Mouse (Mus musculus) kidney, adult 9 months (tissue): Measurements from ENCODE around the gene Bag3.
"Not testable (repeated sequence)": the region's sequence is repeated elsewhere in the genome, so short reads cannot be mapped to it uniquely, and the experiment has no call there.

ENCODE experiments used
- DNase-seq: peaks from one replicate; pipeline ENCODE4 v3.0.0; 2022

Gene Bag3

DNA sequence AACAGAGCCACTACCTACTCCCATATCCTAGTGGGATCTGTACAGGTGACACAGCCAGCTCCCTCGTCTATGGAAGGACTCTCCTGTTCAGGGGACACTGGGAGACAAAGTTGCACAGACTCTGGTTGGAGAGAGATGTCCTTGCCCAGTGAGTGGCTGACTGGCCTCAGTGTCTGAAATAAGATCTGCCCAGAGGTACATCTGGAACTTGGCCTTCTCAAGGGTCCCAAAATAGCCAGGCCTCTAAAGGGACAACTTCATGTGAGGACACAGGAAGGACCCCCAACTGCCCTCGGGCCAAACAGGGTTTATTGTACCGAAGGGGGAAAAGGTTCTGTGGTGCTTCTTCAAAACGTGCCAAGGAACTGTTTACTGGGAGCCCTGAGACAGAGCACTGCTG lies 14.8 kb downstream of the Bag3 start:
- no peak for DNase-seq

DNA sequence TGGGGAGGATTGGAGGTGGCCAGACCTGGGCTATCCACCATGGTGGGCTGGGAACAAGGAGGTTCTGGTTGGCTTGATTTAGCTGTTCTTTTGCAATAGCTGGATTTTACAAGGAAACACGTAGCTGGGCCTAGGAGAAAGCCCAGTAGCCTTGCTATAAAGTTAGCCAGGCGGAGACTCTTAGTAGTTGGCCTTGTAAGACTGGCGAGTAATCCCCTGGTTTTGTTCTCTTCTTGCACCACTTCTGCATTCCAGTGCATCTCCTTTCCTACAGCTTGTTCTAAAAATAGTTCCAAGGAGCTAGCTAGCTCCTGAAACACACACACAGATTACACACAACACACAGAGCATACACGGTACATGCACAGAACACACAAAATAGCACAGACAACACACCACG lies 15.4 kb downstream of the Bag3 start:
- DNase-seq, result no peak

DNA sequence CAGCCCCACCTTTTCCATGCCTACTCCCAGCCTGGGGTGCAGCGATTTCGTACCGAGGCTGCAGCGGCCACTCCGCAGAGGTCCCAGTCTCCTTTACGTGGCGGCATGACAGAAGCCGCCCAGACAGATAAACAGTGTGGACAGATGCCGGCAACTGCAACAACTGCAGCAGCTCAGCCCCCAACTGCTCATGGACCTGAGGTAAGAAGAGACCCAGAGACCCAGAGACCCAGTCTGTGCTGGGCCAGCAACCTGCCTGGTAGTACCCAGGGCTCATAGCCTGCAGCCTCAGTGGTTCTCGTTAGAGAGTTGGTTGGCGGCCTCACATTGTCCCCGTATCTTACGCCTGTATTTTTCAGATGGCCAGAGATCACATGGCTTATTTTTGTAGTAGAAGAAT lies 16.7 kb downstream of the Bag3 start:
- no peak for DNase-seq

DNA sequence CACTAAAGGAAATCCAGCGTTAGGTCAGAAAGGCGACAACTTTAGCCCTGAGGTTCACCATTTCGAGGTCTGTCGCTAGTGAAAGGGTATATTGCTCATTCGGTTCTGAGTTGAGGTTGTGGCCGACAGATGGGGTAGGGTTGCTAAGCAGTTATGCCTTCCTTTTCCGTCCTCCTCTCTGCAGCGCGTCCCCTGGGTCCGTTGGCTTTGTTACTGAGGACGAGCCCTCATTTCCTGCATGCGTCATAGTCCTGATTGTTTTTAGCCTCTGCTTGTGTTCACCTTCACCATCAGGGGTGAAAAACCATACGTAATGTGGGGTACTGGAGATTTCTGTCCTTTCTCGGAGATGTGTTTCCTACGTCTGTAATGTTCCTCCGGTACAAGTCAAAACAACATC lies 17.3 kb downstream of the Bag3 start:
- no peak for DNase-seq

DNA sequence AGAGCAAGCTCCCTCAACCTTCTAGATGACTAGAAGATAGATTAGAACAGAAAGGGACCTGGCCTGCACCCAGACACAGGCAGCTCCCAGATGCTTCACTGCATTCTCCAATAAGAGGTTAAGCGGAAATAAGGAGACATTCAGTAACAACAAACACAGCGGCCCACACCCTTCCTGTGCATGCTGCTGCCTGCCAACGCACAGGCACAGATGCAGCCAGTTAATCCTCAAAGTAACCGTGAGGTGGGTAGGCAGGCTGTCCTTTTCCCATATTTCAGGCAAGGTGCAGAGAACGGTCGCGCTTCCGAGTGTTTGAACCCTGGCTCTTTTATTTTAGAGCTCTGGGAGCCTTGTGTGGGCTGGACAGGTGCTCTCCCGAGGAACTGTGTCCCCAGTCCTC lies 17.8 kb downstream of the Bag3 start:
- DNase-seq, result peak; percentile 45

DNA sequence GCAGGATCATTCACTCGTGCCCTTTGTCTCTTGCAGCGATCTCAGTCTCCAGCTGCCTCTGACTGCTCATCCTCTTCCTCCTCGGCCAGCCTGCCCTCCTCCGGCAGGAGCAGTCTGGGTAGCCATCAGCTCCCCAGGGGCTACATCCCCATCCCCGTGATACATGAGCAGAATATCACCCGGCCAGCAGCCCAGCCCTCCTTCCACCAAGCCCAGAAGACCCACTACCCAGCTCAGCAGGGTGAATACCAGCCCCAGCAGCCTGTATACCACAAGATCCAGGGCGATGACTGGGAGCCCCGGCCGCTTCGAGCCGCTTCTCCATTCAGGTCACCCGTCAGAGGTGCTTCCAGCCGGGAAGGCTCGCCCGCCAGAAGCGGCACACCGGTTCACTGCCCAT lies 18.4 kb downstream of the Bag3 start:
- DNase-seq, result no peak

DNA sequence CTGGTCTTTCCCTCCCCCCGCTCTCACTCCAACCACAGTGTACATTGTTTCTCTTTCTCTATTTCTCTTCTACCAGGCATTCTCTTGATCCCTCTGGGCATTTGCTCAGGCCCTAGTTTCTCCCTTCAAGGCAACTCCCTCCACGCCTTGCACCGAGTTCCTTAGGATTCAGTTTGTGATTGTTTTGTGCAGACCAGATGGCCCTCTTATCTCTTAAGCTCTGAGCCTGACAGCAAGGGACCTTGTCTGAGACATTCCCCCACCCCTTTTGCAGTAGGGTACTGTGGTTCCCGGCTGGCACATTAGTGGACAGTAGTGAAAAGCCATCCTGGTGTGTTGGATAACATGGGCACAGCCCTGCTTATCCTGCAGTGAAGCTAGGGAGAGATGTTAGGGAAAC lies 19.1 kb downstream of the Bag3 start:
- no peak for DNase-seq

DNA sequence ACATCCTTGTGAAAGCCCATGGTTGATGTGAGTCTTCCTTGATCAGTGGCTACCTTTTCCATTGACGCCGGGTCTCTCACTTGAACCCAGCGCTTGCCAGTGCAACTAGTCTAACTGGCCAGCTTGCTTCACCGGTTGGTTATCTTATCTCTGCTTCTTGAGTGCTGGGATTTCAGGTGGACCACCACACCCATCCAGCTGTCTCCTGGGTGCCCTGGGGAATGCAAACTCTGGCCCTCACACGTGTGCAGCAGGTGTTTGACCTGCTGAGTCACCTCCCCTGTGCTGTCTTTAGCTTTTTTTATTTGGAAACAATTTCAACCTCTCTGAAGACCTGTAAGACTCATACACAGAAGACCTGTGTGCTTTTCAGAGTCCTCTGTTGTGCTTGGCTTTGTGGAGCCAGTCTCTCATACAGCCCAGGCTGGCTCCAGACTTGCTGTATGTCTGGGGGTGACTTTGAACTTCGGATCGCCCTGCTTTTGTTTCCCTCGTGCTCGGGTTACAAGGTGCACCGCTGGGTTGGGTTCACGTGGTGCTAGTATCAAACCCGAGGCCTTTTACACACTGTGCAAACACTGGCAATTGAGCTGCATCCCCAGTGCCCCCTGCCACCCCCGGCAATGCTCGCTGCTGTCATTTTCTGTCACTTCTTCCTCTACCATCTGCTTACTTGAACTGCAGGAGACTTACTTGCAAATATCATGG lies 19.9 kb downstream of the Bag3 start:
- DNase-seq, result no peak

DNA sequence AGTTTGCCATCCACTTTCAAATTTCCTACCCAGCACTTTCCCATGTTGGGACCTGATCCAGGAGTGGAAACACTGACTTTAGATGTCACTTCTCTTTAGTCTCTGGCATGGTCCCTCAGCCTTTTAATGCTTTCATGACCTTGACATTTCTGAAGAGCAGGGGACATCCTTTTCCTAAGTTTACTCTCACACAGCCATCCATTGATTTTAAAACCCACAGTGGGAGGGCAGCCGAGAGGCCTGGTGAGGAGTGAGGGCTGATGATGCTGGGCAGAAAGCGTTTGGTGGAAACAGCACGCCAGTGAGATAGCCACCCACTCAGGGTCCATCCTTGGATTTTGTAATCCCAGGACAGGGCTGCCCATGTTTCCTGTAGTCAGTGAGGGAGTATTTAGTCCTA lies 20.5 kb downstream of the Bag3 start:
- no peak for DNase-seq

DNA sequence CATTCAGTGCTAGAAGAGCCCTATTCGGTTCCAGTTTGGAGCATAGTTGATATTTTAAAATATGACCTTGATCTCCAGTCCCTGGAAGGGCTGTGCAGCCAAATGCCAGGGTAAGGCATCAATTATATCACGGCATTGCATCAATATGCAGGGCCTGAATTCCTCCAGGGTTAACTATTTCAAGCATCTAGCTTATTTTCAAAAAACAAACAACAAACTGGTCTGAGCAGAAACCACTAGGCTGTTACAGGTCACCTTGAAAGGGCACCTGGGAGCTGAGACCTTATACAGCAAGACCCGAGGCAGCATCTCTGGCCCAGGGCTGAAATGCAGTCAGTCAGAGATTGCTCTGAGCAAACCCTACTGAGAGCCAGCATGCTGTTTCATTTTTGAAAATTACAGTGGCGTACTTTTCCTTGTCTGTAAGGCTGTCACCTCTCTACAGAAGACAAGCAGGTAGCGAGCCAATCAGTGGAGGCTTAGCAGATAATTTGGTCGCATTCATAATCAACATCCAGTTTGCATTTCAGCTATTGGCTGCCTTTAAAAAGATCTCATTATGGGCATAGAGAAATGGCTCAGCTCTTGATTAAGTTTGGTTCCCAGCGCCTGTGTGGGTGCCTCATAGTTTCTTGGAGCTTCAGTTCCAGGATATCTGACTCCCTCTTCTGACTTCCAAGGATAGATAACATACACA lies 21.3 kb downstream of the Bag3 start:
- peak; percentile 41 for DNase-seq

DNA sequence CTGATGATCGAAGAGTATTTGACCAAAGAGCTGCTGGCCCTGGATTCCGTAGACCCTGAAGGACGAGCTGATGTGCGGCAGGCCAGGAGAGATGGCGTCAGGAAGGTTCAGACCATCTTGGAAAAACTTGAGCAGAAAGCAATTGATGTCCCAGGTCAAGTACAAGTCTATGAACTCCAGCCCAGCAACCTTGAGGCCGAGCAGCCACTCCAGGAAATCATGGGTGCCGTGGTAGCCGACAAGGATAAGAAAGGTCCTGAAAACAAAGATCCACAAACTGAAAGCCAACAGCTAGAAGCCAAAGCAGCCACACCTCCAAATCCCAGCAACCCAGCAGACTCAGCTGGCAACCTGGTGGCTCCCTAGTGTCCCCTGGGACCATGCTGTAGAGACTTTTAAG lies 22.6 kb downstream of the Bag3 start:
- no peak for DNase-seq

DNA sequence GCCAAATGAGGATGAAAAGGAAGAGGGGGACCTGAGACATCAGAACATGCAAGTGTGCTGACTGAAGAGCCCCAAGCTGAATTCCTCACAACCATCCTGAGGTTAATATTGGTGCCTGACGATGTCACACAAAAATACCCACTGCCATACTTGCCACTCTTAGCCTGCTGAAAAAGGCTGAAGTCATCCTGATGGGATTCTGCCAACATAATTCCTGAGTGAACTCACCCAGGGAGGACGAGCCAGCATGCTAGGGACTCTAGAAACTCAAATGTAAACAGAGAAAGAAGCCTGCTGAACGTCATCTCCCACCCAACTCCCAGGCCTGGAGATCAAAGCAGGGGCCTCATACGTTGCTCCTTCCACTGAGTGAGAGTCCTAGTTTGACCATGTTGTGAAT lies 25.7 kb downstream of the Bag3 start:
- no peak for DNase-seq

DNA sequence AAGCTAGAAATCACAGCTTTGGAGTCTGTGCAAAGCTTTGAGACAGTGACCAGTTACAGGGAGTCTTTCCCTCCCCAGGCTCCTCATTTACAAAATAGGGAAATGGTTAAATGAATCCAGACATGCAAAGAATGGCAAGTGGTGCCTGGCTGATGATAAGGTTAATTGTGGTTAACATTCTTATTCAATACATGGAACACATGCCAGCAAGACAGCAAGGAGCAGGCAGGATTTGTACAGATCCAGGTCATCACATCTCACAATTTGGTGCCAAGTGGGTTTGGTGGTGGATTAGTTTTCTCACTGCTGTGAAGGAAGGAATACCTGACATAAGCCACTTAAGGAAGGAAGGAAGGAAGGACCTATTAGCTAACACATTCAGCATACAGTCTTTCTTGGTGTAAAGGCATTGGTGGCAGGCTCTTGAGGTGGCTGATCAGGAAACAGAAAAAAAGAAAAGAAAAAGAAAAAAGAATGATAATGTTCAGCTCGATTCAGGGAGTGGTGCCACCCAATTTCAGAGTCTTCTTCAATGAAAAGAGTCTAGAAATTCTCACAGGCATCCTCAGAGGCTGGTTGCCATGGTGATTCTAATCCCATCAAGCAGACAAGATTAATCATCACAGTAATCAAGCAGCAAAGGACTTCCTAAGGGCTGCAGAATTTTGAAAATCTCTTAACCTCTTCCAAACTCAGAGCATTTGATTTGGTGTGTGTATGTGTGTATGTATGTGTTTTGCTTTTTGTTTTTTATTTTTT lies 27.1 kb downstream of the Bag3 start:
- no peak for DNase-seq

DNA sequence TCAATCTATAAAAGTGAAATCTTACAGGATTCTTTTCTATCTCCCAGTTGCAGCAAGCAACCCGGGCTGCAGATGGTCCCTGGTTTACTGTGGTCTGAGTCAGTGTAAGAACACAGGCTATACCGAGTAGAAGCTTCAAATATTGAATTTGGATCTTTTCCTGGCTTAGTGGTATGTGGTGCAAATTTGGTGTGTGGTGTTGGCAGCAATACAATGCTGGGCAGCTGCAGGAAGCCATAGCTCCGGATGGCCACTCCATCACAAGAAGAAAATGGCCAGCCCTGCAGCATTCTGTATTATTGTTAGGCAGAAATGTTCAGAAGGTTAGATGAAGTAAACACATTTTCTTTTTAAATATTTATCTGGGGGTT lies 27.7 kb downstream of the Bag3 start:
- DNase-seq, result no peak

DNA sequence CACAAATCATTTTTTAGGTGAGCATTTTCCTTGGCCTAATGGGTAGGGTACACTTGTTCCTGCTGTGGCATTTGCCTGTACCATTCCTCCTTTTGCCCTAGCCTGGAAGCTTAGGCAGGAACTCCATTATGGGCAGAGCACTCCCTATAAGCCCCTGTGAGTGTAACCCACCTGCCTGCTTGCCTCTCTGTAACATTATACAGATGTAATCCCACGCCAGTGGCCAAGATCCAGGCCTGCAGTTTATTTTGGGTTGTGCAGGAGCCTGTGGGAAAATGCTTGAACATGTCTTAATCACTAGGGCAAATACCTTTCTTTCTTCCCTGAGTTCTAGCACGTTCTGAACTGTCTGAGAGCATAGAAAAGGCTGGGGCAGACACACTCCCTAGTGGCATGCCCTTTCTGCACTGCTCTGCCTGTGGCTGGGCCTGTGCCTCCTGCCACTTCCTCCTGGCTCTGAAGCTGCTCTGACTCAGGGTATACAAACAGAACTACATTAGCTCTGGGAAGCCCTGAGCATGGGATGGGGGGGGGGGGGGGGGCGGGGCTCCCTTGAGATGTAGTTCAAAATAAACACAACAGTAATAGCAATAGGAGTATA lies 29.8 kb downstream of the Bag3 start:
- no peak for DNase-seq

DNA sequence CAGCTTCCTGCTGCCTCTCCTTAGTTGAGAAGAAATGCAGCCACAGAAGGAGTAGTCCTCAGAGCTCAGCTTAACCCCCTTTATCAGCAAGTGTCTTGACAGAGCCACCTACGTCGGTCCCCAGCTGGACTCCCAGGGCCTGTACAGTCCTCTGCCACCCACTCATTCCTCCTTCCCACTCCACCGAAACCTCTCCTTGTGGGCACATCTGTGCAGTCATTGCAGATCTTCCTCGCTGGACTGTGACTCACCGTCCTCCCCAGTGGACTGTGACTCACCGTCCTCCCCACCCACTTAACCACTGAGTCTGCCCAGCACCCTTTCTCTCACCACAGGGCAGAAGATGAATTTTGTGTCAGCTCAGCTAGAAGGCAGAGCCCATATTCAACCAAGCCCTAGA lies 31.1 kb downstream of the Bag3 start:
- DNase-seq, result no peak

DNA sequence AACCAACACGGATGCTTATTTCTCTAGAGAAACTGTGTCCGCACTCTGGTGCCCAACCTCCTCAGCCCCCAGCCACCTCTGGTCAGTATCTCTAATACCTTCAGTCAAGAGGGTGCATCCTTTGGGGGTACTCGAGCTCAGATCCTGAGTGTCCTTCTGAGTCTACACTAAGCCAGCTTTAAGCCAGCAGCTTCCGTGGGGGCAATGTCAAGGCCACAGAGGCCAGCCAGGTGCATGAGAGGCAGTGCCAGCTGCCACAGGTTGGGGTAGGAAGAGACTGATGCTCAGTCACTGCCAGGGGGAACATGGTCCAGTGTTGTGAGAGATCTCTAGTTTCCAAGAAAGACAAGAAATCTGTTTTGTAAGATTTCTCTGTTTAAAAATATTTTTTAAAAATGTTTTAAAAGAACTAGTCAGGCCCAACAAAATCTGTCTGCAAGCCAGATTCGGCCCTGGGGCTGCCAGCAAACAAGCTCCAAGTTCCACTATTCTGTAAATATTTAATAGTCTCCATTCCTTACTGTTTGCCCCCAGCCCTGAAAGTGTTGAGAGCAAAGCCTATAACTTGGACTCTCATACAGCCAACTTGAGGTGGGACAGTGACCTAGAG lies 31.8 kb downstream of the Bag3 start:
- peak; percentile 72 for DNase-seq

DNA sequence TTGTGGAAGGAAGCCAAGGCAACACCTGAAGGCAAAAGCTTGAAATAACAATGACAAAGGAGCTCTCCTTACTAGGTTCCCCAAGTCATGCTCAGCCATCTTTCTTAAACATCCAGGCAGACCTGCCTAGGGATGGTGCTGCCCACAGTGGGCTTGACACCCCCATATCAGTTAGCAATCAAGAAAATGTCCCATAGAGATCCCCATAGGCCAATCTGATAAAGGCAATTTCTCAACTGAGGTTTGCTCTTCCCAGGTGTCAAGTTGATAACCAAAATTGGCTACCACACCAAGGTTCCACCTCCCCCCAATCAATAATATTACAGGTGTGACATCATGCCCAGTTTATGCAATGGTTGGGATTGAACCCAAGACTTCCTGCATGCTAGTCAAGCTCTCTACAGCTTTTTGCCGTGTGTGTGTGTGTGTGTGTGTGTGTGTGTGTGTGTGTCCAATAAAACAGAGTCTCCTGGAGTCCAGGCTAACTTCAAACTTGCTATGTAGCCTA lies 33.6 kb downstream of the Bag3 start:
- DNase-seq, result no peak

DNA sequence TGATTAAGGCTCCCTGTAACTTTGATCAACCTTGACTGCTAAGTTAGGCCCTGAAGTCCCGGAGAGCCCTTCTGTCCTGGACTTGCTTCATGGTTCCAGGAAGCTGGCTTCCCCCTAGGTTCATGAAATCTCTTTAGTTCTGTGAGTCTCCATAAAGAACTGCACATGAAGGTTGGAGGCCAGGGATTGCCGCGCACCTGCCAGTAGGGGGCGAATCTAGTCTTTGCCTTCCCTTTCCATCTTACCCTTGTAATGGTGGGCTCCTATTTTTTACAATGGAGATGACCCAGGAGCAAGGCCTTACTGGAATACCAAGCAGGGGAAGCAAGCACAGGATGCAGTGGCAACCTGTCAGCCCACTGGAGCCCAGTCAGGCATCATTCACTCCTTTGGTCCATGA lies 40.0 kb downstream of the Bag3 start:
- DNase-seq, result peak; percentile 56

DNA sequence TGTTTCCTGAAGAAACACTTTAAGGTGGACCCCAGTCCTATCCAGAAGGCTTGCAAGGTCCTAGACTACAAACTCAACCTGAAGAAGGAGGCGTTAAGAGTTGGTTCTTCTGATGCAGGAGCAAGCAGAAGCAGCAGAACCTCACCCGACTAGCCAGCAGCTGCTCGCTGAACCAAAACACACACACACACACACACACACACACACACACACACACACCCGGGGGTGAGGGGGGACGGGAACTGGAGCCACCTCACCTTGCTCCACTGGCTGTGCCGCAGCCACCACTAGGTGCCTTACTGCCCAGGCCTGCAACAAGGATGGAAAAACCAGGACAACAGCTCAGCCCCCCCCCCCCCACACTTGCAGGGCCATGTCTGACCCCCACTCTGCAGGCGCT lies 42.9 kb downstream of the Bag3 start:
- DNase-seq, result no peak

DNA sequence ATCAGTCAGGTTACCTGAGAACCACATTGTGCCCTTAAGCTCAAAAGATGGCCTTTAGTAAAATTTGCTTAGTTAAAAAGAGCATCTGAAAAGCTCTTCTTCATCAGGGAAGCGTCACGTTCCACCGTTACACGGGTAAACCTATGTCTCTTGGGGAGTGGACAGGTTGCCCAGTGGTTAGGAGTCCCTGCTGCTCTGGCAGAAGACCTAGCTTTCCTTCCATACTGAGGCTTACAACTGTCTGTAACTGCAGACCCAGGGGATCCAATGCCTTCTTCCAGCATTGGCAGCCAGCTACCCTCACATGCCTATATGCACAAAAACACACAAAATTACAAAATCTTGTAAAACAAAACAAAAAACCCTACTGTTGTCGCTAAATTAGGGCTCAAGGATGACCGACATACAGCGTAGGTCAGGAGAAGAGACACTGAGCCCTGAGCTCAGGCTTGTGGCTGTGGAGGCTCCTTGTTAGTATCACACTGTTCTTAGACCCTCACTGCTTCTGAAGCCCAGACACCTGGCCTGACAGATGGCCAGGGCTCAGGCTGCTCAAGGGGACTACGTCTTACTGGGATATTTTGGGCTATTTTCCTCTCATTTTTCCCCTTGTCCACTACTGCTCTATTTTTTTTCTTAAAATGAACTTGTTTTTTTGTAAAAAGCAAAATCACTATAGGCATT lies 44.3 kb downstream of the Bag3 start:
- no peak for DNase-seq

DNA sequence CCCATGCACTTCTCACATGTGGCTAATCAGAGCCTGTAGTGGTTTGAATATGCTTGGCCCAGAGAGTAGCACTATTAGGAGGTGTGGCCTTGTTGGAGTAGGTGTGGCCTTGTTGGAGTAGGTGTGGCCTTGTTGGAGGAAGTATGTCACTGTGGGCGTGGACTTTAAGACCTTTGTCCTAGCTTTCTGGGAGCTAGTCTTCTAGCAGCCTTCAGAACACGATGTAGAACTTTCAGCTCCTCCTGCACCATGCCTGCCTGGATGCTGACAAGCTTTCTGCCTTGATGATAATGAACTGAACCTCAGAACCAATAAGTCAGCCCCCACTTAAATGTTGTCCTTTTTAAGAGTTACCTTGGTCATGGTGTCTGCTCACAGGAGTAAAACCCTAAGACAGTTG lies 46.0 kb downstream of the Bag3 start:
- not testable (repeated sequence) for DNase-seq
